Comparison of ENCODE assay signal across 11 mouse cellular contexts in genomic region chr11:30164515-30165214, GRCm38 (mm10).
DNase-seq lines count a peak whose midpoint lies in the region; ATAC-seq and TF ChIP-seq lines count a peak whose summit lies in the region.
"Had no signal": no experiment of that assay in that cellular context is flagged by ENCODE, and none has a peak within 500 bp of the region (broad histone marks: within the 10 kb centered on the region; RNA-seq: fewer than 3 reads in every experiment).

No protein-coding gene starts in this region.

- no peak for TF ChIP-seq CTCF in heart, adult 2 months (IDR thresholded peaks at IDR 0.05)

- 28% methylated on average over 5 of the region's 5 CpGs for WGBS in heart, adult 2 months
- 69% methylated on average over 5 of the region's 5 CpGs for WGBS in midbrain, embryonic 13.5 days

- H3K79me2 ChIP-seq in heart, adult 2 months (replicated peaks; ENCODE audit: control insufficient read depth, insufficient read depth, low read length), result peaks cover 18% of the 10 kb centered on the region

- no peak for ATAC-seq in megakaryocyte, adult 5-6 weeks (ENCODE audit: poor library complexity, severe bottlenecking)
- ATAC-seq in midbrain, embryonic 13.5 days, result no peak

- H3K4me3 ChIP-seq in heart, adult 2 months, result no peak overlapping the region
- H3K4me3 ChIP-seq in megakaryocyte, embryonic 14.5 days (replicated peaks), result peak overlapping the region; percentile 46
- no peak overlapping the region for H3K4me3 ChIP-seq in midbrain, embryonic 13.5 days (replicated peaks)
- H3K4me3 ChIP-seq: embryonic facial prominence, embryonic 15.5 days had no signal

- peaks cover 51% of the 10 kb centered on the region for H3K4me1 ChIP-seq in heart, adult 2 months (ENCODE audit: control insufficient read depth, insufficient read depth, low read length)
- peaks cover 91% of the 10 kb centered on the region for H3K4me1 ChIP-seq in megakaryocyte, embryonic 14.5 days
- H3K4me1 ChIP-seq in midbrain, embryonic 13.5 days (replicated peaks), result peaks cover 20% of the 10 kb centered on the region

- H3K36me3 ChIP-seq in heart, adult 2 months (ENCODE audit: control insufficient read depth, insufficient read depth, low read length), result peaks cover 82% of the 10 kb centered on the region
- H3K36me3 ChIP-seq in megakaryocyte, embryonic 14.5 days (replicated peaks; ENCODE audit: low read length), result peaks cover 61% of the 10 kb centered on the region
- H3K36me3 ChIP-seq in midbrain, embryonic 13.5 days, result no peaks in the 10 kb centered on the region
- H3K36me3 ChIP-seq: embryonic facial prominence, embryonic 15.5 days had no signal

- no peak overlapping the region for H3K4me2 ChIP-seq in midbrain, embryonic 13.5 days (replicated peaks)
- H3K4me2 ChIP-seq: embryonic facial prominence, embryonic 15.5 days had no signal

- H3K9me3 ChIP-seq in megakaryocyte, embryonic 14.5 days, result no peaks in the 10 kb centered on the region
- H3K9me3 ChIP-seq in midbrain, embryonic 13.5 days, result no peaks in the 10 kb centered on the region
- H3K9me3 ChIP-seq: embryonic facial prominence, embryonic 15.5 days had no signal

- H3K27me3 ChIP-seq in heart, adult 2 months (ENCODE audit: control insufficient read depth, insufficient read depth, low read length), result no peaks in the 10 kb centered on the region
- no peaks in the 10 kb centered on the region for H3K27me3 ChIP-seq in megakaryocyte, embryonic 14.5 days (replicated peaks)
- no peaks in the 10 kb centered on the region for H3K27me3 ChIP-seq in midbrain, embryonic 13.5 days
- H3K27me3 ChIP-seq: embryonic facial prominence, embryonic 15.5 days had no signal

- H3K9ac ChIP-seq in heart, adult 2 months (ENCODE audit: low read depth, low read length), result no peak overlapping the region
- H3K9ac ChIP-seq in midbrain, embryonic 13.5 days (replicated peaks), result no peak overlapping the region
- H3K9ac ChIP-seq: embryonic facial prominence, embryonic 15.5 days had no signal

- no peak for TF ChIP-seq POLR2A in heart, adult 2 months (IDR thresholded peaks at IDR 0.05; ENCODE audit: insufficient read depth, low read depth, low read length)

- no peak for TF ChIP-seq EP300 in heart, adult 2 months (IDR thresholded peaks at IDR 0.05; ENCODE audit: insufficient read depth, low read depth, low read length)

- H3K27ac ChIP-seq in heart, adult 2 months, result peak overlapping the region; percentile 56
- no peak overlapping the region for H3K27ac ChIP-seq in midbrain, embryonic 13.5 days
- H3K27ac ChIP-seq: embryonic facial prominence, embryonic 15.5 days had no signal

- intact Hi-C loops in heart, adult 2 months (cut with DNase I), result loop anchor here (5.0 kb wide), 1 partner anchor 353 kb away; no protein-coding TSS in a partner anchor
- intact Hi-C loops in heart, postnatal 36 days (cut with DNase I), result loop anchor here (5.0 kb wide), 2 partner anchors 98 to 203 kb away; no protein-coding TSS in a partner anchor

- no peak for DNase-seq in heart, adult 2 months
- no peak for DNase-seq in heart, postnatal 36 days
- DNase-seq in kidney, adult 9 months, result peak; percentile 73
- peak; percentile 62 for DNase-seq in naive thymus-derived CD4-positive, alpha-beta T cell, adult 2 months (ENCODE audit: low read depth)
- DNase-seq in layer of hippocampus, postnatal 14 days (ENCODE audit: low spot score in 2 of 2), result no peak
- DNase-seq: heart, postnatal 4 days; left cerebral cortex, postnatal 4 days had no signal

Comparison
In these comparisons a context has a peak if more than half of its experiments do, and no peak if none do; other contexts are left out.
1. DNase-seq: peak in kidney, adult 9 months (single experiment) and naive thymus-derived CD4-positive, alpha-beta T cell, adult 2 months (single experiment); none in heart, adult 2 months (0 of 2), heart, postnatal 36 days (0 of 2) and layer of hippocampus, postnatal 14 days (0 of 2).